Mouse (Mus musculus): ENCODE data around the gene Nabp2.

- TF ChIP-seq CTCF (IDR thresholded peaks at IDR 0.05; ENCODE audit: control insufficient read depth, insufficient read depth, insufficient read length) (no peak), MYOG (IDR thresholded peaks at IDR 0.05; ENCODE audit: control insufficient read depth, extremely low read depth, insufficient read length) (no peak), CEBPB (IDR thresholded peaks at IDR 0.05; ENCODE audit: low read depth) (no peak), MAX (IDR thresholded peaks at IDR 0.05) (no peak), USF1 (IDR thresholded peaks at IDR 0.05; ENCODE audit: low read depth) (no peak)
Measured at GRCm38 (mm10) chr10:128429454-128429853, 18.2 kb upstream of the Nabp2 start.
